Mouse (Mus musculus): ENCODE data around the gene Pum1. TPM values are rescaled to one million over a fixed set of nuclear protein-coding genes. Genes with fewer than 3 reads are reported as not detected.

Pum1 gene
- polyA plus RNA-seq, 1 experiment from 2014 or later: 70.4 TPM

GRCm38 (mm10) chr4:130704615-130705014 lies 41.5 kb downstream of the Pum1 start:
- DNase-seq (ENCODE audit: low spot score) (no peak), ATAC-seq (ENCODE audit: low read depth) (no peak)
- no peaks in the 10 kb centered on the region for H3K4me1 ChIP-seq (ENCODE audit: control insufficient read depth, insufficient read depth, low read length)
- no peak overlapping the region for H3K27ac ChIP-seq (replicated peaks; ENCODE audit: low read depth, low read length)
- WGBS: 91% methylated on average over 4 of the region's 4 CpGs
- H3K36me3 ChIP-seq (ENCODE audit: control insufficient read depth, insufficient read depth, low read length): peaks cover 67% of the 10 kb centered on the region
- no peak overlapping the region for H3K4me3 ChIP-seq (ENCODE audit: low read depth, low read length)
- H3K4me2 ChIP-seq (ENCODE audit: low read depth, low read length): no peak overlapping the region
- H3K9me3 ChIP-seq (ENCODE audit: control insufficient read depth, low read length): no peaks in the 10 kb centered on the region
- H3K27me3 ChIP-seq (replicated peaks; ENCODE audit: control insufficient read depth, insufficient read depth, low read length): no peaks in the 10 kb centered on the region
- no peak overlapping the region for H3K9ac ChIP-seq (ENCODE audit: low read depth, low read length)

- H3K36me3 ChIP-seq (ENCODE audit: control insufficient read depth, insufficient read depth, low read length): peaks cover 55% of the 10 kb centered on the region
- no peaks in the 10 kb centered on the region for H3K4me1 ChIP-seq (ENCODE audit: control insufficient read depth, insufficient read depth, low read length)
- no peak overlapping the region for H3K4me2 ChIP-seq (ENCODE audit: low read depth, low read length)
- no peak overlapping the region for H3K4me3 ChIP-seq (ENCODE audit: low read depth, low read length)
- H3K27ac ChIP-seq (replicated peaks; ENCODE audit: low read depth, low read length): no peak overlapping the region
- no peaks in the 10 kb centered on the region for H3K9me3 ChIP-seq (ENCODE audit: control insufficient read depth, low read length)
- ATAC-seq (ENCODE audit: low read depth) (no peak), DNase-seq (ENCODE audit: low spot score) (no peak)
- whole genome bisulfite sequencing: 81% methylated on average over 3 of the region's 3 CpGs
- no peak overlapping the region for H3K9ac ChIP-seq (ENCODE audit: low read depth, low read length)
- H3K27me3 ChIP-seq (replicated peaks; ENCODE audit: control insufficient read depth, insufficient read depth, low read length): no peaks in the 10 kb centered on the region
Observed at GRCm38 (mm10) chr4:130706215-130707000, 43.3 kb downstream of the Pum1 start.

GRCm38 (mm10) chr4:130711353-130711848 lies 48.3 kb downstream of the Pum1 start:
- H3K36me3 ChIP-seq (ENCODE audit: control insufficient read depth, insufficient read depth, low read length): peaks cover 18% of the 10 kb centered on the region; the same call in 1 of the 2 replicates
- no peak for DNase-seq (ENCODE audit: low spot score)
- H3K4me3 ChIP-seq (ENCODE audit: low read depth, low read length): no peak overlapping the region
- 58% methylated on average over 5 of the region's 5 CpGs for WGBS
- no peaks in the 10 kb centered on the region for H3K9me3 ChIP-seq (ENCODE audit: control insufficient read depth, low read length)
- H3K9ac ChIP-seq (ENCODE audit: low read depth, low read length): no peak overlapping the region
- H3K27ac ChIP-seq (replicated peaks; ENCODE audit: low read depth, low read length): no peak overlapping the region
- H3K4me1 ChIP-seq (ENCODE audit: control insufficient read depth, insufficient read depth, low read length): peaks cover 27% of the 10 kb centered on the region
- H3K4me2 ChIP-seq (ENCODE audit: low read depth, low read length): no peak overlapping the region
- ATAC-seq (ENCODE audit: low read depth): peak; percentile 35; the same call in 1 of the 2 replicates
- H3K27me3 ChIP-seq (replicated peaks; ENCODE audit: control insufficient read depth, insufficient read depth, low read length): no peaks in the 10 kb centered on the region

- DNase-seq (ENCODE audit: low spot score) (no peak), ATAC-seq (ENCODE audit: low read depth) (no peak)
- Histone ChIP-seq H3K9me3 (ENCODE audit: control insufficient read depth, low read length) (no peaks in the 10 kb centered on the region), H3K9ac (ENCODE audit: low read depth, low read length) (no peak overlapping the region), H3K4me3 (ENCODE audit: low read depth, low read length) (no peak overlapping the region), H3K4me1 (ENCODE audit: control insufficient read depth, insufficient read depth, low read length) (peaks cover 27% of the 10 kb centered on the region), H3K36me3 (ENCODE audit: control insufficient read depth, insufficient read depth, low read length) (peaks cover 11% of the 10 kb centered on the region; the same call in 1 of the 2 replicates), H3K27ac (replicated peaks; ENCODE audit: low read depth, low read length) (no peak overlapping the region), H3K27me3 (replicated peaks; ENCODE audit: control insufficient read depth, insufficient read depth, low read length) (no peaks in the 10 kb centered on the region), H3K4me2 (ENCODE audit: low read depth, low read length) (no peak overlapping the region)
- WGBS: 77% methylated on average over 3 of the region's 3 CpGs
Observed at GRCm38 (mm10) chr4:130712341-130712740, 49.2 kb downstream of the Pum1 start.

- H3K27me3 ChIP-seq (replicated peaks; ENCODE audit: control insufficient read depth, insufficient read depth, low read length): no peaks in the 10 kb centered on the region
- H3K9ac ChIP-seq (ENCODE audit: low read depth, low read length): no peak overlapping the region
- H3K36me3 ChIP-seq (ENCODE audit: control insufficient read depth, insufficient read depth, low read length): peaks cover 8% of the 10 kb centered on the region; the same call in 1 of the 2 replicates
- H3K9me3 ChIP-seq (ENCODE audit: control insufficient read depth, low read length): no peaks in the 10 kb centered on the region
- 69% methylated on average over 5 of the region's 5 CpGs for WGBS
- ATAC-seq (ENCODE audit: low read depth): no peak
- no peak overlapping the region for H3K27ac ChIP-seq (replicated peaks; ENCODE audit: low read depth, low read length)
- peaks cover 27% of the 10 kb centered on the region for H3K4me1 ChIP-seq (ENCODE audit: control insufficient read depth, insufficient read depth, low read length)
- no peak for DNase-seq (ENCODE audit: low spot score)
- no peak overlapping the region for H3K4me2 ChIP-seq (ENCODE audit: low read depth, low read length)
- H3K4me3 ChIP-seq (ENCODE audit: low read depth, low read length): no peak overlapping the region
Observed at GRCm38 (mm10) chr4:130713430-130713829, 50.3 kb downstream of the Pum1 start.

GRCm38 (mm10) chr4:130715126-130715525 lies 52.0 kb downstream of the Pum1 start:
- no peak overlapping the region for H3K4me3 ChIP-seq (ENCODE audit: low read depth, low read length)
- H3K9ac ChIP-seq (ENCODE audit: low read depth, low read length): no peak overlapping the region
- H3K9me3 ChIP-seq (ENCODE audit: control insufficient read depth, low read length): no peaks in the 10 kb centered on the region
- DNase-seq (ENCODE audit: low spot score) (no peak), ATAC-seq (ENCODE audit: low read depth) (no peak)
- no peak overlapping the region for H3K27ac ChIP-seq (replicated peaks; ENCODE audit: low read depth, low read length)
- H3K27me3 ChIP-seq (replicated peaks; ENCODE audit: control insufficient read depth, insufficient read depth, low read length): no peaks in the 10 kb centered on the region
- H3K36me3 ChIP-seq (ENCODE audit: control insufficient read depth, insufficient read depth, low read length): peaks cover 25% of the 10 kb centered on the region
- peaks cover 27% of the 10 kb centered on the region for H3K4me1 ChIP-seq (ENCODE audit: control insufficient read depth, insufficient read depth, low read length)
- H3K4me2 ChIP-seq (ENCODE audit: low read depth, low read length): no peak overlapping the region

GRCm38 (mm10) chr4:130715623-130716022 lies 52.5 kb downstream of the Pum1 start:
- ATAC-seq (ENCODE audit: low read depth) (no peak), DNase-seq (ENCODE audit: low spot score) (no peak)
- Histone ChIP-seq H3K27ac (replicated peaks; ENCODE audit: low read depth, low read length) (no peak overlapping the region), H3K9me3 (ENCODE audit: control insufficient read depth, low read length) (no peaks in the 10 kb centered on the region), H3K4me2 (ENCODE audit: low read depth, low read length) (no peak overlapping the region), H3K9ac (ENCODE audit: low read depth, low read length) (no peak overlapping the region), H3K4me3 (ENCODE audit: low read depth, low read length) (no peak overlapping the region), H3K36me3 (ENCODE audit: control insufficient read depth, insufficient read depth, low read length) (peaks cover 30% of the 10 kb centered on the region), H3K4me1 (ENCODE audit: control insufficient read depth, insufficient read depth, low read length) (peaks cover 30% of the 10 kb centered on the region), H3K27me3 (replicated peaks; ENCODE audit: control insufficient read depth, insufficient read depth, low read length) (no peaks in the 10 kb centered on the region)

GRCm38 (mm10) chr4:130719348-130719747 lies 56.2 kb downstream of the Pum1 start:
- no peak overlapping the region for H3K27ac ChIP-seq (replicated peaks; ENCODE audit: low read depth, low read length)
- DNase-seq (ENCODE audit: low spot score): no peak
- peaks cover 45% of the 10 kb centered on the region for H3K36me3 ChIP-seq (ENCODE audit: control insufficient read depth, insufficient read depth, low read length)
- peaks cover 39% of the 10 kb centered on the region for H3K4me1 ChIP-seq (ENCODE audit: control insufficient read depth, insufficient read depth, low read length)
- 75% methylated on average over 4 of the region's 4 CpGs for WGBS
- no peaks in the 10 kb centered on the region for H3K27me3 ChIP-seq (replicated peaks; ENCODE audit: control insufficient read depth, insufficient read depth, low read length)
- H3K9me3 ChIP-seq (ENCODE audit: control insufficient read depth, low read length): no peaks in the 10 kb centered on the region
- H3K4me2 ChIP-seq (ENCODE audit: low read depth, low read length): no peak overlapping the region
- no peak overlapping the region for H3K9ac ChIP-seq (ENCODE audit: low read depth, low read length)
- H3K4me3 ChIP-seq (ENCODE audit: low read depth, low read length): no peak overlapping the region
- no peak for ATAC-seq (ENCODE audit: low read depth)

- WGBS: 14% methylated on average over 1 of the region's 1 CpGs
- peaks cover 62% of the 10 kb centered on the region for H3K36me3 ChIP-seq (ENCODE audit: control insufficient read depth, insufficient read depth, low read length)
Observed at GRCm38 (mm10) chr4:130722607-130723006, 59.5 kb downstream of the Pum1 start.

More at GRCm38 (mm10) chr4:130722607-130723006, 59.5 kb downstream of the Pum1 start:
- Histone ChIP-seq H3K4me3 (ENCODE audit: low read depth, low read length) (no peak overlapping the region), H3K27ac (replicated peaks; ENCODE audit: low read depth, low read length) (no peak overlapping the region; the same call in 1 of the 2 replicates), H3K27me3 (replicated peaks; ENCODE audit: control insufficient read depth, insufficient read depth, low read length) (no peaks in the 10 kb centered on the region), H3K9ac (ENCODE audit: low read depth, low read length) (no peak overlapping the region), H3K9me3 (ENCODE audit: control insufficient read depth, low read length) (no peaks in the 10 kb centered on the region), H3K4me1 (ENCODE audit: control insufficient read depth, insufficient read depth, low read length) (peaks cover 21% of the 10 kb centered on the region), H3K4me2 (ENCODE audit: low read depth, low read length) (no peak overlapping the region)
- ATAC-seq (ENCODE audit: low read depth) (no peak), DNase-seq (ENCODE audit: low spot score) (peak; percentile 41)

Data from embryonic facial prominence, embryonic 14.5 days (tissue).